Mouse (Mus musculus): ENCODE measurements around the gene Gm17332.

GRCm38 (mm10) chr11:31218009-31218408 lies 35.7 kb upstream of the Gm17332 start:
- TF ChIP-seq CTCF (IDR thresholded peaks at IDR 0.05; ENCODE audit: low read depth) (no peak), EP300 (optimal IDR thresholded peaks at IDR 0.05) (no peak)
